Mouse (Mus musculus): ENCODE results near the gene Usp50.

GRCm38 (mm10) chr2:126674441-126675168, 108.7 kb downstream of the Usp50 start:
- TF ChIP-seq CTCF (IDR thresholded peaks at IDR 0.05; ENCODE audit: low read depth, low read length) (no peak), GATA1 (IDR thresholded peaks at IDR 0.05; ENCODE audit: borderline replicate concordance, low read length) (no peak)
